Mouse (Mus musculus): Measurements from ENCODE around the gene Cabp4. TPM values are rescaled to one million over a fixed set of nuclear protein-coding genes. Genes with fewer than 3 reads are reported as not detected.
A peak's percentile ranks its signal among the peaks of the same experiment; 100 is the strongest.

The Cabp4 gene
- total RNA-seq, 2 experiments from 2014 or later, result 0.39 TPM; not detected in 1

GRCm38 (mm10) chr19:4112063-4112960, 31.5 kb downstream of the Cabp4 start:
- no peak for ATAC-seq (replicated peaks; ENCODE audit: low FRiP score, low TSS enrichment, poor library complexity, severe bottlenecking)

GRCm38 (mm10) chr19:4108535-4108934, 35.3 kb downstream of the Cabp4 start:
- ATAC-seq (replicated peaks; ENCODE audit: low FRiP score, low TSS enrichment, poor library complexity, severe bottlenecking), result no peak

GRCm38 (mm10) chr19:4106654-4107053, 37.2 kb downstream of the Cabp4 start:
- no peak for ATAC-seq (replicated peaks; ENCODE audit: low FRiP score, low TSS enrichment, poor library complexity, severe bottlenecking)

GRCm38 (mm10) chr19:4104675-4105194, 39.1 kb downstream of the Cabp4 start:
- no peak for ATAC-seq (replicated peaks; ENCODE audit: low FRiP score, low TSS enrichment, poor library complexity, severe bottlenecking)

- ATAC-seq (replicated peaks; ENCODE audit: low FRiP score, low TSS enrichment, poor library complexity, severe bottlenecking), result no peak
Observed at GRCm38 (mm10) chr19:4103792-4104191, 40.0 kb downstream of the Cabp4 start.

- ATAC-seq (replicated peaks; ENCODE audit: low FRiP score, low TSS enrichment, poor library complexity, severe bottlenecking), result no peak
Observed at GRCm38 (mm10) chr19:4103294-4103693, 40.5 kb downstream of the Cabp4 start.

- no peak for ATAC-seq (replicated peaks; ENCODE audit: low FRiP score, low TSS enrichment, poor library complexity, severe bottlenecking)
Observed at GRCm38 (mm10) chr19:4102626-4103025, 41.2 kb downstream of the Cabp4 start.

- ATAC-seq (replicated peaks; ENCODE audit: low FRiP score, low TSS enrichment, poor library complexity, severe bottlenecking), result no peak
Observed at GRCm38 (mm10) chr19:4102049-4102448, 41.8 kb downstream of the Cabp4 start.

GRCm38 (mm10) chr19:4101466-4101865, 42.4 kb downstream of the Cabp4 start:
- ATAC-seq (replicated peaks; ENCODE audit: low FRiP score, low TSS enrichment, poor library complexity, severe bottlenecking), result no peak

- ATAC-seq (replicated peaks; ENCODE audit: low FRiP score, low TSS enrichment, poor library complexity, severe bottlenecking), result no peak
Observed at GRCm38 (mm10) chr19:4100718-4101261, 43.0 kb downstream of the Cabp4 start.

- ATAC-seq (replicated peaks; ENCODE audit: low FRiP score, low TSS enrichment, poor library complexity, severe bottlenecking), result no peak
Observed at GRCm38 (mm10) chr19:4099837-4100717, 43.8 kb downstream of the Cabp4 start, which contains the start of gene Pitpnm1. TSS of gene Pitpnm1 (plus strand) at chr19:4099998.

- peak; percentile 48; the same call in 1 of the 2 replicates for ATAC-seq (replicated peaks; ENCODE audit: low FRiP score, low TSS enrichment, poor library complexity, severe bottlenecking)
Observed at GRCm38 (mm10) chr19:4099056-4099455, 44.8 kb downstream of the Cabp4 start.

- ATAC-seq (replicated peaks; ENCODE audit: low FRiP score, low TSS enrichment, poor library complexity, severe bottlenecking), result no peak
Observed at GRCm38 (mm10) chr19:4098426-4098825, 45.4 kb downstream of the Cabp4 start.

GRCm38 (mm10) chr19:4097441-4097825, 46.4 kb downstream of the Cabp4 start:
- ATAC-seq (replicated peaks; ENCODE audit: low FRiP score, low TSS enrichment, poor library complexity, severe bottlenecking), result peak; percentile 40

- ATAC-seq (replicated peaks; ENCODE audit: low FRiP score, low TSS enrichment, poor library complexity, severe bottlenecking), result peak; percentile 86
Observed at GRCm38 (mm10) chr19:4096642-4097440, 47.0 kb downstream of the Cabp4 start, which contains the start of gene Cdk2ap2. TSS of gene Cdk2ap2 (plus strand) at chr19:4097182.

- ATAC-seq (replicated peaks; ENCODE audit: low FRiP score, low TSS enrichment, poor library complexity, severe bottlenecking), result no peak
Observed at GRCm38 (mm10) chr19:4095802-4096201, 48.0 kb downstream of the Cabp4 start.

- ATAC-seq (replicated peaks; ENCODE audit: low FRiP score, low TSS enrichment, poor library complexity, severe bottlenecking), result no peak
Observed at GRCm38 (mm10) chr19:4094774-4095303, 49.0 kb downstream of the Cabp4 start.

GRCm38 (mm10) chr19:4094348-4094747, 49.5 kb downstream of the Cabp4 start:
- ATAC-seq (replicated peaks; ENCODE audit: low FRiP score, low TSS enrichment, poor library complexity, severe bottlenecking), result no peak

GRCm38 (mm10) chr19:4093772-4094171, 50.1 kb downstream of the Cabp4 start:
- no peak for ATAC-seq (replicated peaks; ENCODE audit: low FRiP score, low TSS enrichment, poor library complexity, severe bottlenecking)

Data from megakaryocyte-erythroid progenitor cell, adult 5-6 weeks (primary cell).